Mouse (Mus musculus): ENCODE data around the gene 1810046K07Rik. TPM values are rescaled to one million over a fixed set of nuclear protein-coding genes. Genes with fewer than 3 reads are reported as not detected.

Gene 1810046K07Rik
- total RNA-seq (2014; rRNA removed) (not detected in 2 replicates), polyA plus RNA-seq (2015; fragmentation: Nextera tagmentation; extraction: Ambion mirVana) (not detected in 2 replicates)

GRCm38 (mm10) chr9:51328731-51329130 lies at the start of gene 1810046K07Rik:
1810046K07Rik (minus strand) TSS chr9:51328917.
- no peak within 1 kb of the TSS for H3K9ac ChIP-seq (replicated peaks; ENCODE audit: low read length, poor library complexity, severe bottlenecking)
- H3K27me3 ChIP-seq (ENCODE audit: insufficient read depth, low read length) = no peaks in the 10 kb centered on the region
- no peaks in the 10 kb centered on the region for H3K4me1 ChIP-seq (ENCODE audit: insufficient read depth, low read length)
- H3K4me3 ChIP-seq (ENCODE audit: low read depth, low read length) = no peak within 1 kb of the TSS
- no peak for TF ChIP-seq CTCF (IDR thresholded peaks at IDR 0.05)
- no peak within 1 kb of the TSS for H3K27ac ChIP-seq (ENCODE audit: low read depth, low read length)
- no peaks in the 10 kb centered on the region for H3K9me3 ChIP-seq (ENCODE audit: low read length)
- no peaks in the 10 kb centered on the region for H3K36me3 ChIP-seq (ENCODE audit: insufficient read depth, low read length)
- ATAC-seq (ENCODE audit: low FRiP score) (no peak), DNase-seq (ENCODE audit: low spot score) (no peak)
- 77% methylated on average over 3 of the region's 3 CpGs for WGBS
- H3K4me2 ChIP-seq (ENCODE audit: low read depth, low read length, poor library complexity, severe bottlenecking) = no peak within 1 kb of the TSS

GRCm38 (mm10) chr9:51369560-51369959 lies 40.8 kb upstream of the 1810046K07Rik start:
- DNase-seq (ENCODE audit: low spot score) = no peak
- Histone ChIP-seq H3K9me3 (ENCODE audit: low read length) (no peaks in the 10 kb centered on the region), H3K4me3 (ENCODE audit: low read depth, low read length) (no peak overlapping the region), H3K4me1 (ENCODE audit: insufficient read depth, low read length) (no peaks in the 10 kb centered on the region), H3K4me2 (ENCODE audit: low read depth, low read length, poor library complexity, severe bottlenecking) (no peak overlapping the region), H3K36me3 (ENCODE audit: insufficient read depth, low read length) (no peaks in the 10 kb centered on the region), H3K9ac (replicated peaks; ENCODE audit: low read length, poor library complexity, severe bottlenecking) (no peak overlapping the region), H3K27me3 (ENCODE audit: insufficient read depth, low read length) (no peaks in the 10 kb centered on the region), H3K27ac (ENCODE audit: low read depth, low read length) (no peak overlapping the region)
- TF ChIP-seq CTCF (IDR thresholded peaks at IDR 0.05) = no peak
- WGBS = 82% methylated on average over 3 of the region's 3 CpGs
- ATAC-seq (ENCODE audit: low FRiP score) = no peak

- no peak overlapping the region for H3K4me3 ChIP-seq (ENCODE audit: low read depth, low read length)
- WGBS = 94% methylated on average over 3 of the region's 3 CpGs
- no peak for TF ChIP-seq CTCF (IDR thresholded peaks at IDR 0.05)
These were observed 38.4 kb upstream of the 1810046K07Rik start for GRCm38 (mm10) chr9:51367124-51367523.

GRCm38 (mm10) chr9:51364059-51364458 lies 35.3 kb upstream of the 1810046K07Rik start:
- H3K27me3 ChIP-seq (ENCODE audit: insufficient read depth, low read length) = no peaks in the 10 kb centered on the region
- no peak overlapping the region for H3K9ac ChIP-seq (replicated peaks; ENCODE audit: low read length, poor library complexity, severe bottlenecking)
- ATAC-seq (ENCODE audit: low FRiP score) (no peak), DNase-seq (ENCODE audit: low spot score) (no peak)
- no peaks in the 10 kb centered on the region for H3K4me1 ChIP-seq (ENCODE audit: insufficient read depth, low read length)
- no peak overlapping the region for H3K27ac ChIP-seq (ENCODE audit: low read depth, low read length)
- no peaks in the 10 kb centered on the region for H3K9me3 ChIP-seq (ENCODE audit: low read length)
- no peak for TF ChIP-seq CTCF (IDR thresholded peaks at IDR 0.05)
- WGBS = 9% methylated on average over 4 of the region's 4 CpGs
- H3K36me3 ChIP-seq (ENCODE audit: insufficient read depth, low read length) = no peaks in the 10 kb centered on the region
- H3K4me3 ChIP-seq (ENCODE audit: low read depth, low read length) = no peak overlapping the region
- H3K4me2 ChIP-seq (ENCODE audit: low read depth, low read length, poor library complexity, severe bottlenecking) = no peak overlapping the region

More at GRCm38 (mm10) chr9:51367124-51367523, 38.4 kb upstream of the 1810046K07Rik start:
- Histone ChIP-seq H3K4me1 (ENCODE audit: insufficient read depth, low read length) (no peaks in the 10 kb centered on the region), H3K27ac (ENCODE audit: low read depth, low read length) (no peak overlapping the region), H3K27me3 (ENCODE audit: insufficient read depth, low read length) (no peaks in the 10 kb centered on the region), H3K36me3 (ENCODE audit: insufficient read depth, low read length) (no peaks in the 10 kb centered on the region), H3K9ac (replicated peaks; ENCODE audit: low read length, poor library complexity, severe bottlenecking) (no peak overlapping the region), H3K9me3 (ENCODE audit: low read length) (no peaks in the 10 kb centered on the region), H3K4me2 (ENCODE audit: low read depth, low read length, poor library complexity, severe bottlenecking) (no peak overlapping the region)
- DNase-seq (ENCODE audit: low spot score) (no peak), ATAC-seq (ENCODE audit: low FRiP score) (no peak)

GRCm38 (mm10) chr9:51353511-51353910 lies 24.8 kb upstream of the 1810046K07Rik start:
- 84% methylated on average over 3 of the region's 3 CpGs for WGBS
- H3K27me3 ChIP-seq (ENCODE audit: insufficient read depth, low read length) = no peaks in the 10 kb centered on the region
- no peaks in the 10 kb centered on the region for H3K4me1 ChIP-seq (ENCODE audit: insufficient read depth, low read length)
- no peak for TF ChIP-seq CTCF (IDR thresholded peaks at IDR 0.05)
- H3K9me3 ChIP-seq (ENCODE audit: low read length) = no peaks in the 10 kb centered on the region
- H3K9ac ChIP-seq (replicated peaks; ENCODE audit: low read length, poor library complexity, severe bottlenecking) = no peak overlapping the region
- H3K4me3 ChIP-seq (ENCODE audit: low read depth, low read length) = no peak overlapping the region
- DNase-seq (ENCODE audit: low spot score) = no peak
- no peaks in the 10 kb centered on the region for H3K36me3 ChIP-seq (ENCODE audit: insufficient read depth, low read length)
- H3K4me2 ChIP-seq (ENCODE audit: low read depth, low read length, poor library complexity, severe bottlenecking) = no peak overlapping the region
- no peak for ATAC-seq (ENCODE audit: low FRiP score)
- H3K27ac ChIP-seq (ENCODE audit: low read depth, low read length) = no peak overlapping the region

GRCm38 (mm10) chr9:51352896-51353295 lies 24.2 kb upstream of the 1810046K07Rik start:
- H3K4me3 ChIP-seq (ENCODE audit: low read depth, low read length) = no peak overlapping the region
- 86% methylated on average over 3 of the region's 3 CpGs for WGBS
- DNase-seq (ENCODE audit: low spot score) (no peak), ATAC-seq (ENCODE audit: low FRiP score) (no peak)
- no peak overlapping the region for H3K27ac ChIP-seq (ENCODE audit: low read depth, low read length)
- H3K27me3 ChIP-seq (ENCODE audit: insufficient read depth, low read length) = no peaks in the 10 kb centered on the region
- no peaks in the 10 kb centered on the region for H3K9me3 ChIP-seq (ENCODE audit: low read length)
- no peak overlapping the region for H3K4me2 ChIP-seq (ENCODE audit: low read depth, low read length, poor library complexity, severe bottlenecking)
- no peaks in the 10 kb centered on the region for H3K4me1 ChIP-seq (ENCODE audit: insufficient read depth, low read length)
- no peak overlapping the region for H3K9ac ChIP-seq (replicated peaks; ENCODE audit: low read length, poor library complexity, severe bottlenecking)
- H3K36me3 ChIP-seq (ENCODE audit: insufficient read depth, low read length) = no peaks in the 10 kb centered on the region
- no peak for TF ChIP-seq CTCF (IDR thresholded peaks at IDR 0.05)

All from midbrain, postnatal 0 days (tissue).